Mouse (Mus musculus): Measurements from ENCODE around the gene Id1. TPM values are rescaled to one million over a fixed set of nuclear protein-coding genes. Genes with fewer than 3 reads are reported as not detected.

Gene Id1
- total and polyA plus RNA-seq, 3 experiments: 0.93 TPM; not detected in 2

DNA sequence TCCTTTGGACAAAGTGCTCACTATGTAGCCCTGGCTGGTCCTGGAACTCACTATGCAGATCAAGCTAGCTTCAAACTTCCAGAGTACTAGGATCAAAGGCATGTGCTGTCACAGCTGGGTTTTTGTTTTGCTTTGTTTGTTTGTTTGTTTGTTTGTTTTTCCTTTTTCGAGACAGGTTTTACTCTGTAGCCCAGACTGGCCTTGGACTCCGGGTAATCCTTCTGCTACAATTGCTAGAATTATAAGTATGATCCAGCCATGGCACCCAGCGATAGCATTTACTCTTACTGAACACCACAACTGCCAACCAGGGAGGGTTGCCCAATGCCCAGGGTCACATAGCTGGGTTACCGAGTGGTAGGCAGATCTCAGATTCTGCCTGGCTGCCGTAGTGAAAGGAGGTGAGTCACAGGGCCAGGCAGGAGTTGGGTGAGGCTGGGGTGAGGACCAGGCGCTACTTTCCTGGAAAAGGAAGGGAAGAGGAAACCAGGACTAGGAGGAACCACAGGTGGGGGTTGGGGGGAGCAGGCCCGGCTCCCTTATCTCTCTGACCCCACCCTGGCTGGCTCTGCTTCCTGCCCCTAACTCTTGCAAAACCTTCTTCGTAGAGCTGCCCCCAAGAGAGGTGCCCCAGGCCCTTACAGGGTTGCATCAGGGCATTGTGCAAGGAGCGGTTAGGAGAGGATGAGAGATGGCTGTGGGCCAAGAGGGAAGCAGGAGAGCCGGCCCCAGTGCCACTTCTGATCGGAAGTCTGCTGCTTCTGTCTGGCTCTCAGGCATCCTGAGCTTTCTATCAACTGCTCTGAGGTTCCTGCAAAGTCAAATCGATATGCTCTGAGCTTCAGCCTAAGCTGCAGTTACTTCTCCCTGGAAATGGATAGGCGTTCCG lies 5.3 kb downstream of the Id1 start:
- no peak overlapping the region for H3K4me3 ChIP-seq (replicated peaks in 1 of 3; ENCODE audit: low read depth in 2 of 3, low read length in 2 of 3, poor library complexity in 1 of 3)
- TF ChIP-seq IRF4 (IDR thresholded peaks at IDR 0.05; ENCODE audit: low read depth, low read length) (no peak), GABPA (IDR thresholded peaks at IDR 0.05; ENCODE audit: insufficient replicate concordance, low read depth, low read length) (no peak), ZKSCAN1 (IDR thresholded peaks at IDR 0.05; ENCODE audit: borderline replicate concordance, low read depth, low read length) (no peak), ZNF384 (IDR thresholded peaks at IDR 0.05; ENCODE audit: low read depth, low read length) (no peak), ELF1 (IDR thresholded peaks at IDR 0.05; ENCODE audit: low read depth, low read length) (no peak), EP300 (IDR thresholded peaks at IDR 0.05; ENCODE audit: low read length) (no peak), CHD2 (IDR thresholded peaks at IDR 0.05; ENCODE audit: low read length) (no peak), TBP (conservative IDR thresholded peaks at IDR 0.05; ENCODE audit: low read depth, low read length) (no peak), USF2 (conservative IDR thresholded peaks at IDR 0.05; ENCODE audit: low read depth, low read length) (no peak), ETS1 (conservative IDR thresholded peaks at IDR 0.05; ENCODE audit: low read depth, low read length) (no peak), HCFC1 (IDR thresholded peaks at IDR 0.05; ENCODE audit: low read depth, low read length) (no peak), ZC3H11A (IDR thresholded peaks at IDR 0.05; ENCODE audit: low read depth, low read length) (no peak), ZMIZ1 (IDR thresholded peaks at IDR 0.05; ENCODE audit: low read depth, low read length) (no peak), NRF1 (IDR thresholded peaks at IDR 0.05; ENCODE audit: low read depth, low read length) (no peak), SMC3 (IDR thresholded peaks at IDR 0.05; ENCODE audit: low read depth, low read length) (no peak)

GRCm38 (mm10) chr2:152742435-152742834 lies 6.4 kb downstream of the Id1 start:
- Histone ChIP-seq H3K4me2 (ENCODE audit: insufficient read depth, low read depth, poor library complexity, severe bottlenecking) (no peak overlapping the region), H3K4me1 (ENCODE audit: control insufficient read depth in 1 of 2, insufficient read depth in 2 of 2) (peaks cover 0 to 8% of the 10 kb centered on the region in 2 experiments; a peak in 2 of 4 replicates), H3K27me3 (replicated peaks) (peaks cover 44% of the 10 kb centered on the region), H3K36me3 (replicated peaks in 1 of 2; ENCODE audit: control insufficient read depth in 1 of 2, insufficient read depth in 1 of 2, low read length in 1 of 2) (no peaks in the 10 kb centered on the region), H3K4me3 (replicated peaks in 1 of 3; ENCODE audit: low read depth in 2 of 3, low read length in 2 of 3, poor library complexity in 1 of 3) (no peak overlapping the region), H3K9ac (ENCODE audit: insufficient read depth, low read depth) (no peak overlapping the region), H3K9me3 (replicated peaks; ENCODE audit: low read length) (no peaks in the 10 kb centered on the region), H3K79me2 (replicated peaks; ENCODE audit: control insufficient read depth, extremely low read depth, insufficient read depth, poor library complexity, severe bottlenecking) (no peaks in the 10 kb centered on the region), H3K27ac (ENCODE audit: insufficient read depth, low read depth) (no peak overlapping the region)
- in situ Hi-C loops (cut with MboI; ENCODE audit: low pct_ligation_motif_present, low pct_unique_long_range_greater_than_20kb, low sequenced_read_pairs) (no loop called here), dilution Hi-C loops (cut with MboI; ENCODE audit: extremely low pct_ligation_motif_present, extremely low pct_unique_long_range_greater_than_20kb, low sequenced_read_pairs) (no loop called here)
- peak; percentile 50 for TF ChIP-seq RAD21 (IDR thresholded peaks at IDR 0.05; ENCODE audit: low read depth, low read length)
- 0 out of 2 replicates have a peak, but pooled peaks have one; percentile 19 for TF ChIP-seq MAX (IDR thresholded peaks at IDR 0.05; ENCODE audit: low read length)
- TF ChIP-seq SMC3 (IDR thresholded peaks at IDR 0.05; ENCODE audit: low read depth, low read length): peak; percentile 50
- peak; percentile 20; the same call in 1 of the 2 replicates for TF ChIP-seq ELF1 (IDR thresholded peaks at IDR 0.05; ENCODE audit: low read depth, low read length)
- peak; percentile 18 to 77; a peak in 2 of 4 replicates for TF ChIP-seq CTCF (conservative IDR thresholded peaks at IDR 0.05 in 1 of 2, IDR thresholded peaks at IDR 0.05 in 1 of 2; ENCODE audit: low read depth in 2 of 2, low read length in 2 of 2)
- no peak for TF ChIP-seq MXI1 (IDR thresholded peaks at IDR 0.05; ENCODE audit: low read depth, low read length)
- 0 out of 2 replicates have a peak, but pooled peaks have one; percentile 15 for TF ChIP-seq TCF12 (IDR thresholded peaks at IDR 0.05; ENCODE audit: low read depth, low read length)
- TF ChIP-seq UBTF (IDR thresholded peaks at IDR 0.05; ENCODE audit: low read depth, low read length): no peak
- DNase-seq (ENCODE audit: extremely low read depth): peak; percentile 24

More for the DNA sequence above, 5.3 kb downstream of the Id1 start:
- Histone ChIP-seq H3K9me3 (replicated peaks; ENCODE audit: low read length) (peaks cover under 1% of the 10 kb centered on the region), H3K9ac (ENCODE audit: insufficient read depth, low read depth) (no peak overlapping the region), H3K27ac (ENCODE audit: insufficient read depth, low read depth) (no peak overlapping the region), H3K79me2 (replicated peaks; ENCODE audit: control insufficient read depth, extremely low read depth, insufficient read depth, poor library complexity, severe bottlenecking) (no peaks in the 10 kb centered on the region), H3K27me3 (replicated peaks) (peaks cover 49% of the 10 kb centered on the region), H3K36me3 (replicated peaks in 1 of 2; ENCODE audit: control insufficient read depth in 1 of 2, insufficient read depth in 1 of 2, low read length in 1 of 2) (no peaks in the 10 kb centered on the region), H3K4me1 (ENCODE audit: control insufficient read depth in 1 of 2, insufficient read depth in 2 of 2) (peaks cover 0 to 9% of the 10 kb centered on the region in 2 experiments; a peak in 2 of 4 replicates), H3K4me2 (ENCODE audit: insufficient read depth, low read depth, poor library complexity, severe bottlenecking) (no peak overlapping the region)
- DNase-seq (ENCODE audit: extremely low read depth): no peak
- dilution Hi-C loops (cut with MboI; ENCODE audit: extremely low pct_ligation_motif_present, extremely low pct_unique_long_range_greater_than_20kb, low sequenced_read_pairs): no loop called here
- in situ Hi-C loops (cut with MboI; ENCODE audit: low pct_ligation_motif_present, low pct_unique_long_range_greater_than_20kb, low sequenced_read_pairs): no loop called here
